Mouse (Mus musculus) megakaryocyte, adult 5-6 weeks (primary cell): Measurements from ENCODE around the gene Fbxo48. TPM values are rescaled to one million over a fixed set of nuclear protein-coding genes. Genes with fewer than 3 reads are reported as not detected.

Experiments
- ATAC-seq: 2 replicates; pipeline ENCODE4 v1.8.0; 2016; ENCODE audit warnings: mild to moderate bottlenecking, inconsistent platforms; ENCODE audit not compliant: poor library complexity, severe bottlenecking
- total RNA-seq, 2 experiments: library from RNA; stranded (forward) in 1 of 2; stranded (reverse) in 1 of 2; fragments of 153-499, 151-499 nt in 1 of 2; fragments of 221-1000, 200-1000 nt in 1 of 2; gene quantifications; 2 replicates each; pipeline versions ENCODE4 v1.2.3 to v1.2.4; 2015 to 2017

Fbxo48 gene
- total RNA-seq (2015) (10.6 and 11.4 TPM in 2 replicates), total RNA-seq (2017) (11.3 and 12.2 TPM in 2 replicates)

- peak; percentile 93 for ATAC-seq
These were observed at the start of gene Fbxo48 for GRCm38 (mm10) chr11:16950976-16951760. Fbxo48 (plus strand) TSS chr11:16951375.

- no peak for ATAC-seq
These were observed 46.7 kb upstream of the Fbxo48 start for GRCm38 (mm10) chr11:16904302-16905011.

- no peak for ATAC-seq
These were observed 46.2 kb upstream of the Fbxo48 start for GRCm38 (mm10) chr11:16905012-16905332.

DNA sequence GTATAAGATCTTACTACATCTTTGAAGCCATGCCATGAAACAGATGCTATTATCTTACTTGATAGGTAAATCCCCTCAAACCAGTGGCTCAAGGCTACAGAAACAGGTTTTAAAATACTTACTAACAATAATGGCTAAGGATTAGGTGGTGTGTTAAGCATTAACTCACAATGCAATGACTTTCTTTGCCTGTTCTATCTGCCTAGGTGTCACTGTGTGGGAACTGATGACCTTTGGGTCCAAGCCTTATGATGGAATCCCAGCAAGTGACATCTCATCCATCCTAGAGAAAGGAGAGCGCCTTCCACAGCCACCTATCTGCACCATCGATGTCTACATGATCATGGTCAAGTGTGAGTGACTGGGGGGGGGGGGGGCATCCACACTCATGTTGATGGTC is 44.6 kb upstream of the Fbxo48 start:
- ATAC-seq: no peak

GRCm38 (mm10) chr11:16907517-16908129 is 43.6 kb upstream of the Fbxo48 start:
- peak; percentile 62 for ATAC-seq

- ATAC-seq: no peak
These were observed 36.4 kb upstream of the Fbxo48 start for GRCm38 (mm10) chr11:16914756-16915155.

DNA sequence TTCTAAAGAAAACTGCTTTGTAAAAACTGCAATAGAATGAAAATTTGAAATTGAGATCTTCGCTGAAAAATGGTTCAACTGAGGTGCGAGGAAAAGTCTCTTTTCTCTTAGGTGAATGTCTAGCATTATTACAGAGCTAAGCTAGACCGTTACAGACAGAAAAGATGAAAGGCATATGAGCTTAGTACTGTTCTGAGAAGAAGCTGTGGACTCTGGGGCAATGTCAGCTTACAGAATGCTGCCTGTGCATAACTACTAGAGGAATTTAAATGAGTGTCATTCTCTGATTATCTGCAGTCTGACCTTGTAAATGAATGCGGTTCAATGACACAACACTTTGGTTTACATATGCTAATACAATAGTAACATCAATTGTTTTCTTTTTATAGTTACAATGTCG is 35.3 kb upstream of the Fbxo48 start:
- ATAC-seq: no peak

GRCm38 (mm10) chr11:16917512-16917911 is 33.7 kb upstream of the Fbxo48 start:
- no peak for ATAC-seq

DNA sequence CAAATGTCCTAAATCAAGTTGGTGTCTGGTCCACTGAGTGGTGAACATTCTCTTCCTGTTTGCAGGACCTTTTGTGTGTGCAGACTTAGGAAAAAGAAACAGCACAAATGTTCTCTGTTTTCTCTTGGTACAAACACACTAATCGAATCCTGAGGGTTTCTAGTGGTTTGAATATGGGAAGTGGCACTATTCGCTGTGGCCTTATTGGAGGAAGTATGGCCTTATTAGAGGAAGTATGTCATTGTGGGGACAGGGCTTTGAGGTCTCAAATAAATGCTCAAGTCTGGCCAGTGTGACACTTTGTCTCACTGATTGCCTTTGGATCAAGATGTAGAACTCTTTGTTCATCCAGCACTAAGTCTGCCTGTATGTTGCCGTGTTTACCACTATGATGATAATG is 19.0 kb upstream of the Fbxo48 start:
- peak; percentile 99 for ATAC-seq

DNA sequence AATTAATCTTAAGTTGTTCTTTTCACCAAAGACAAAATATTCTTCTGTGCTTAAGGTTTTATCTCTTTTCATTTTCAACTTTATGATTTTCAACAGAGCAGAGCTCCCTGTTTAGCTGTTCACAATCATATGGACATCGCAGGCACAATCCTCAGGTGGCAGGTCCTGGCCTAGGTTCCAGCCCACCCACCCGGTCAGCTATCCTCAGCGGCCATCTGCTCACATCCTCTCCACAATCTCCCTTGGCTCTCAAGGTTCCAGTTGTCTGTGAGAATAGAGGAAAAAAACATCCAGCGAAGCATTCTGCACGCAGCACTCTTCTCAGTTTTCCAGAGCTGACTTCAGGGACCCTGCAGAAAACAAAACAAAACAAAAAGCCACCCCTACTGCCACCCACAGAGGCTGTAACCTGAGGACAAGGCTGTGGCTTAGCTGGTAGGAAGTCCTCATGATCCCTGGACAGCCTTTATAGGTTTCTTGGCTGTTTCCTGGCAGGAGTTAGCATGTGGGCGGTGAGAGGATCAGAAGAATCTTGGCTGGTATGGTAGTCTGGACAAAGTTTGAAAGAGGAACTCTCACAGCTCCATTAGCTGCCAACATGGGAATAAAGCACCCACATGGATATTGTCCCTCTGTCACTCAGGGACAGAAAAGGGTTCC is 15.5 kb upstream of the Fbxo48 start:
- ATAC-seq: no peak

- ATAC-seq: peak; percentile 62
These were observed 9.9 kb upstream of the Fbxo48 start for GRCm38 (mm10) chr11:16941103-16941793.

GRCm38 (mm10) chr11:16941973-16942452 is 9.2 kb upstream of the Fbxo48 start:
- no peak for ATAC-seq

- ATAC-seq: no peak
These were observed 8.2 kb upstream of the Fbxo48 start for GRCm38 (mm10) chr11:16943016-16943415.

DNA sequence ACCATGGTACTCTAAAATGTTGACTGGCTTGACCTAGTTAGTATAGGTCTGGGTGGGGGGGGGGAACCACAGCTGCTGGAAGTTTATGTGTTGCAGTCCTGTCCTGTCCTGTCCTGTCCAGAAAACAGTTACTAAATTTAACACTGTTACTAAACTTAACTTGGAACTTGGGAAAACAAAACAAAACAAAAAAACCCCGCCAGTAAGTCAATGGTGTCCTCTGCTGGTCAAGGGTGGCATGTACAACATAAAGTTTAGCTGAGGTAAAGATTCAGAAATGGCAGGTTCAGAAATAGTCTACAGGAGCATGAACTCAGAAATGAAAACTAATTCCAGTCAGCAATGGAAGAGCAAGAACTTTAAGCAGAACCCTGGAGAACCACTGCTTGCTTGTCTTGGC is 2.4 kb upstream of the Fbxo48 start:
- ATAC-seq: no peak

- no peak for ATAC-seq
These were observed 774 bp upstream of the Fbxo48 start for GRCm38 (mm10) chr11:16950226-16950975.

- ATAC-seq: peak; percentile 11
These were observed 511 bp downstream of the Fbxo48 start for GRCm38 (mm10) chr11:16951761-16952010.

DNA sequence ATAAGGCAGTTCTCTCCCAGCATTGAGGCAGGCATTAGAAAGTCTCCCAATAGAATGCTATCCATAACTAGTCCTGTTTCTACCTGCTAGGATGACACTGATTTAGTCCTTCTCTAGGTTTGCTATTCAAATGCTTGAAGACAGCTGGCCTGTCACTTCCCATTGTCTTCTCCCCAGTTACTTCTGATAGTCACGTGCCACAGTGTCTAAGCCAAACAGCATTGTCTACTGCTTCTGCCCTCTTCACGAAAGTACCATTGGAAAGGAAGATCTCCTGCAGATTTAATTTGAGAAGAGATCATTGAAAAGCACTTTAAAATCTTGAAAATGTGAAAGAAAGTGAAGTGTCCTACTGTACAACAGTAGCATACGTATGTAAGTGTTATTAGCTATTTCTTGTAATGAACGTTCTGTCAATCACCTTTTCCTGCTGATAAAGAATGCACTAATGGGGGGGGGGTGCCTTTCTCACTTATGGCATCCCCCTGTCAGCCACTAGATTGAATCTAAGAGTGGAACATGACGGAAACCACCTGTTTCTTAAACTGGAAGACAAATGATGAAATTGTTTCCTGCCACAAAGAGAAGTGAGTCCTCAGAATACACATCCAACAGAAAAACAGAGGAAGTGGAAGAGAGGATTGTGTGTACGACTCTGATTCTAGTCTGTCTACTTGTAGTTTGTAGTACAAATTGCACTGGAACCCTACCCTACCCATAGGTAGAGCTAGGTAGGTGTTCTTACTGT is 5.1 kb downstream of the Fbxo48 start:
- peak; percentile 92 for ATAC-seq

- ATAC-seq: peak; percentile 2; the same call in 1 of the 2 replicates
These were observed 5.9 kb downstream of the Fbxo48 start for GRCm38 (mm10) chr11:16957030-16957429.

DNA sequence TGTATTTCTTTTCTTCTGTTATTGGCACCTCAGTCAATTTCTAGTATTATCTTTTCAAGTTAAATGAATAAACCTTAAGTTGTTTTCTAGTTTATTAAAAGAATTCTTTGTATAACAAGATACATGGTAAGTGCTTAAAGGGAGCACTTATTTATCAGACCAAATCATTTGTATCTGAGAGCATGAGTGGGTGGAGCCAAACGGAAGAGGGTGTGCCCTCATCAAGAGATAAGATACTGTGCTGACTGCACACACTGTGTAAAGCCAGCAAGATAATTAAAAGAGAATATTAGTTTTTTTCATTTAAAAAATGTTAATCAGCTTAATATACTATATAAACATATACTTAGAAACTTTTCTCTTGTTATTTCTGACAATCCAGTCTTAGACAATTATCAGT is 7.3 kb downstream of the Fbxo48 start:
- ATAC-seq: no peak
